Mouse (Mus musculus) testis, postnatal 14 days (tissue): ENCODE data around the gene Ufsp2.
A peak's percentile ranks its signal among the peaks of the same experiment; 100 is the strongest.

Experiments used
- DNase-seq: peaks from one replicate; pipeline ENCODE4 v3.0.0; 2021; ENCODE audit warnings: low spot score

Ufsp2 gene

DNA sequence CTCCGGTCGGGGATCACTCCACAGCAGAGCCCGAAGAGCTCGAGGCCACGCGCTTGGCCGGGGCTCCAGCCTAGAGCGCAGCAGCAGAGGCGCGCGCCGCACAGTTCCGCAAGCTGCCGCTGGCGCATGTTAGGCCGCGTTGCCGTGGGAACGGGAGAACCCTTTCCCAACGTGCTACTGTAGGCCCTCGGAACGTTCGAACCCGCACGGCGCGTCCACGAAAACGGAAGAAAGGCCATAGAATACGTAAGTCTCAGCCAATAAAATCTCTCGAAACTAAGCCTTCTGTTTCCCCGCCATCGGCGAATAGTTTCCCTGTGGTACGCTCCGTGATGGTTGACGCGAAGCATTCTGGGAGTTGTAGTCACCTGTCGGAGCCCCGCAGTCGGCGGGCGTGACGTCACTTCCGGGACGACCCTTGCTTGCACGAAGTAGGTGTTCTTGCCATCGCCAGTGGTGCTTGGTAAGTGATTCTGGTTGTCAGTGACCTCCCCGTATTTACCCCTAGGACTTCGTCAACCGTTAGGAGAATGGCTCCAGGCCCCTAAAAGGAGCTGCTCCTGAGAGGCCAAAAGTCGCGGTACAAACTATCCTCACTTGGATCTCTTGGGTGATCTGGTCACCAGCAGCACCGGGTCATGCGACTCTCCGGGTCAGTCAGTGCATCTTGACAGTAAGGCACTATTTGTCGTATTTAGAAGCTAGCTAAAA is at the start of gene Ufsp2, which contains the start of gene 1700029J07Rik:
Gene Ufsp2, plus strand, starts transcription at position 403 of the 711 bp plus-strand sequence.
Gene 1700029J07Rik, minus strand, starts transcription at position 127 of the 711 bp plus-strand sequence.
- DNase-seq: peak; percentile 97

DNA sequence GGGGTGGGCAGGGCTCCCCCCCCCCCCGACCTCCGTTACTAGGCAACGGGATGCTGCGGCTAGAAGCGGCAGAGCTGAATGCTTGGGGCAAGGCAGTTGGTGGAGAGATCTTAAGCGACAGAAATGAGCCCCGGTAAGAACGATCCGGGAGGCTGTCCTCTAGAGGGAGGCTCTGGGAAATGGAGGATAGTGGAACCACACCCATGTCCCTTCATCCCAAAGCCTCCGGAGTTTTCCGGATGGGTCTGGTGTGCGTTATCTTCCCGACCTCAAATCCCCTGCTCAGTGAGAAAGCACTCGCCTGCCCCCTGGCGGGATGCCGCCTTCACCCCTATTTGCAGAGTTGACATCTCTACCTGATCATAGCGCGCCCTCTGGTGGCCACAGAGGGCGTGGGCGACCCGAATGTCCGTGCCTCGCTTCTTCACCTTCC is 40.7 kb upstream of the Ufsp2 start, which contains the start of gene Ccdc110:
Gene Ccdc110, plus strand, starts transcription at position 38 of the 433 bp plus-strand sequence.
- peak; percentile 91 for DNase-seq

DNA sequence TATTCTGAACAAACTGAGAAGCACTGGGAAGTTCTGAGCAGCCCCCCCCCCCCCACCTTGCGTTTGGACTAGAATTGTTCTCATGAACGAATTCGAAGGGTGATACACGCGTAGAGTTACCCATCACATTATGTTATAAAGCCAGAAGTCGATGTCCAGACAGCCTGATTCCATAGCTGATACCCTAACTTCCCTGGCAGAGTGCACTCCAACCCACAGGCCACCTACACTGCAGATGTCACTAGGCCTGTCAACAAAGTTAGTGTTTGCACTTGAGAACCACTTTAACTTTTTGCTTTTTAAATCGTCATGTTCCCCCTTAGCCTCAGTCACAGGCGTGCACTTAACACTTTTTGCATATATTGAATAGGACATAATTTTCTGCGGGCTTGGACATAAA is 38.3 kb upstream of the Ufsp2 start:
- DNase-seq: no peak

DNA sequence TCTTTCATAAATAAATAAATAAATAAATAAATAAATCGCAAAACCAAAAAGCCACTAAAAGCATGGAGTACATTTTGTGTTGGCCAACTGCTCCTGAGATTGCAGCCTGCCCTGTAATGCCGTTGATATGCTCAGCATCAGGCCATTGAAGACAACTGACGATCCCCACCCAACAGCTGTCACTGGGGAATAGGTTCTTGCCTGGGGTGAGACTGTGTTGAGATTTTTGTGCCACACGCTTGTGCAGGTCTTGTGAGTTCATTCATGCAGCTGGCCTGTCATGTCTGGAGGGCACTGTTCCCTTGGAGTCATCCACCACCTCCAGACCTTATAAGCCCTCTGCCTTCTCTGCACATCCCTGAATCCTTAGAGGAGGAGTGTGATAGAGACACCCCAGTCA is 29.0 kb upstream of the Ufsp2 start:
- DNase-seq: no peak

DNA sequence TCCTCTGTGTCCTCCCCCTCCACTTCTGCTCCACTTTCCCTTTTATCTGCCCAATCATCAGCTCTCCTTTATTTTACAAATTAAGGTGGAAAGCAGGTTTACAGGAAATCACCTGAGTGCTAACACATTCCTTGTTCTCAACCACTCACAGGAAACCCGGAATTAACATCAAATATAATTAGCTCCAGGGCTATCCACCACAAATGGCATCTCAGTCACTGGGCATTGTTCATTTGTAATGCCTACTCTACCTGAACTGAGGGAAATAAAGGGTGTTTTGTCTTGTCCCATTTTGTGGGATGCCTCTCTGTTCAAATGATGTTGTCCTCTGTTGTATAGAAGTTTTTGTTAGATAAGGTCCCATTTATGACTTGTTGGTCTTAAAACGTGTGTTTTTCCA is 24.7 kb upstream of the Ufsp2 start:
- no peak for DNase-seq

DNA sequence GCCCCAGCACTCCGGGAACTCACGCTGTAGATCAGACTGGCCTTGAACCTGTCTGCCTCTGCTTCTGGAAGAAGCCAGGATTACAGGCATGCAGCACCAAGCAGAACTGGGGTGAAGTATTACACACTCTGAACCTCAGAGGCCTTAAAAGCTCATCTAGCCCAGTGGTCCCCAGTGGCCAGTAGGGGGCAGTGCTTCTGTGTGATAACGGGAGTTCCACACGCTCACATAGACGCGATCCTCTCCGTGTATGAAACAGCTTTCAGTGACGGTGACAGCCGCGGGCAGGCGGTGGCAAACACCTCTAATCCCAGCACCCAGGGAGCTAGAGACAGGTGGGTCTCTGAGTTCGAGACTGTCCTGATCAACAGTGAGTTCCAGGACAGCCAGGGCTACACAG is 4.4 kb upstream of the Ufsp2 start:
- DNase-seq: peak; percentile 73

DNA sequence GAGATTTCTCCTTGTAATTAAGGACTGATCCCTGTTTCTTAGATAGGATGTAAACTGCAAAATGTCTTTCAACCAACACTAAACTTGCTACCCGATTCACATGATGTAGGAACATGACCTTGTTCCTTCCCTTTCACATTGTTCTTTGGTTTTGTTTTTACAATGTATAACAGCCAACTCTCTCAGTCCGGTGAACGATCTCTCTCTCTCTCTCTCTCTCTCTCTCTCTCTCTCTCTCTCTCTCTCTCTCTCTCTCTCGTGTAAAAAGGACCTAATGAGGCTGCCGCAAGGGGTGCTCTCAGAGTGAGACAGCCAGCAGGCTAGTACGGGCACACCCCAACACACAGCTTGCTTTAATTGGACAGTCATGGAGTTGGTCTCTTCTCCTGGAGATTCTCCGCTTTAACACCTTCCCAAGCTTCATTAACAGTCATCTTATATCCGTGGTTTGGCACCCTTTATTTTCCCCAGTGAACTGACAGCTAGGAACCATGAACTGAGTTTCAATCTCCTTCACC is 1.3 kb upstream of the Ufsp2 start:
- DNase-seq: no peak

DNA sequence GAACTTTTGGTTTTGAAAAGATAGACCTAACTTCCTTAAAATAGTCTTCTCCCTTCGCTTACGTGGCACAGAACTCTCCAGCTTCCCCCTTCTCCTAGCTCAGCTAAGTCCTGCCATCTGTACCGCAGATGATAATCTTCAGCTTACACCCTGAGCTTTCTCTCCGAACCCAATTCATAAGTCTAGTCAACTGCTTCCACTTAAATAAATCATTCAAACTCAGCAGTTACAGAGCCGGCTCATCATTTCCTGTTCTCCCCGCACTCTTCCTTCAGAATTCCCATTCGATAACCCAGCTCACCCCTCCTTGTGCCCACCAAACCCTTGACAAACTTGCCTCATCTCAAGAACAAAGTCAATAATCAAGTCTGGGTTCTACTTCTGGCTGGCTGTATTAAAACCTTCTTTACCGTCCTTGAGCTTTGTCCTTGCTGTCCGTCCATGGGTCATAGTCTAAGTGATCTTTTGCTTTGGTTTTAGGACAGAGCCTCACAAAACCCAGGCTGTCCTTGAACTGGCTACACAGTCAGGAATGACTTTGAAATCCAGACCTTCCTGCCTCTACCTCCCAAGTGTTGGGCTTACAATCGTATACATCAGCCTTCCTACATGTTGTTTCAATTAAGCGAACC is 625 bp downstream of the Ufsp2 start:
- DNase-seq: no peak

DNA sequence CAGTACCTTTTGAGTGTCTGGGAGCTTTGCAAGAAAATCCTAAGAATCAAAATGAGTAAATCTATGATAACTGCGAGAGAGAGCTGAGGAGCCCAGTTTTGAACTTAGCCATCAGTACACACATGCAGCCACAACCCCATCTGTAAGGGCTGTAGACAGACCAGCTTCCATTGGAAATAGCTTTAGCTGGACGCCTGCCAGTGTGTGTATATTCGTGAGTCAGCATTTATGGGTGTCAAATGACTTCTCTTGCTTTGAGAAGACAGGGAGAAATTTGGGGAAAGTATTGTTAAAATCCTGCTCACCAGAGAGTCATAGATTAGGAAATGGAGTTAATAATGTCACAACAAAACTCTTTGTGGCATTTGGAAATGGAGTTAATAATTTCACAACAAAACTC is 11.3 kb downstream of the Ufsp2 start:
- DNase-seq: no peak

DNA sequence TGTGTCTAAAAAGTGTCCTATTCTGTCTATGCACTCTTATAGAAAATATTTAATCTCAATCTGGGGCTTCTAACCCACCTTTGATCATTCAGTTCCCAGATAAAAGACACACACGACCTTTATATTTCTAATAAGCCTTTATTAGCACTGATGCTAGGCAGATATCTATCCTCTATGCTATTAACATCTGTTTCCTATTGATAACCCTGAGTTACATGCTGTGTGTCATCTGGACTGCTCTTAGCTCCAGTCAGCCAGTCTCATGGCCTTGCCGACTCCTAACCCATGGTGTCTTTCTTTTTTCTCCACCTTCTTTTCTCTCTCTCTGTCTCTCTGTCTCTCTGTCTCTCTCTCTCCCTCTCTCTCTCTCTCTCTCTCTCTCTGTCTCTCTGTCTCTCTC is 12.9 kb downstream of the Ufsp2 start:
- no peak for DNase-seq

DNA sequence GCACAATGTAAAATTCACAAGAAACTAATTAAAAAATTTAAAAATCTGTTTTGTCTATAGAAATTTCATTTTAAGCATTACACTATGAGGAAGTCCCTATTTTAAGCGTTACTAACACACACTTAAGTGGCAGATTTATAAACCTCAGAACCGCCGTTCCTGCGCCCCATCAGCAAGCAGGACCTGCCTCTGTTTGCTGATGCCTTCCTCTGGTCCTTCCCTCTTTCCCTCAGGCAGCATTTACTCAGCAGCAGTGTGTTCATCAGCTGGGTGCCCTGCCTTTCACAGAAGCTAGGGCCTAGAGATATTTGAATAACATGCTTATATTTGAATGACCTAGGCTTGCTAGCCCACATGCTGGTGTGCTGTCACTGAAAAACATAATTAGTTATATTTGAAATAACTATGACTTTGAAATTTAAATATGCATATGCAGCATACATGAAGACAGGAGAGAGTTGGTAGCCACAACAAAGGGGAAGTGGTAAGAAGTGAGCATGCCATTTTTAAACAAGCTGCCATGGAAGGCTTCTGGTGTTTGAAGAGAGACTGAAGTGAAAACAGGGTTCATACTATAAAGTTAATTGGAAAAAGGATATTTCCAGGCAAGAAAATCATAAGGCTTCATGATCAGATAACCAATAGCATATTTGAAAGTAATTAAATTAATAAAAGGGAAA is 15.4 kb downstream of the Ufsp2 start:
- no peak for DNase-seq

DNA sequence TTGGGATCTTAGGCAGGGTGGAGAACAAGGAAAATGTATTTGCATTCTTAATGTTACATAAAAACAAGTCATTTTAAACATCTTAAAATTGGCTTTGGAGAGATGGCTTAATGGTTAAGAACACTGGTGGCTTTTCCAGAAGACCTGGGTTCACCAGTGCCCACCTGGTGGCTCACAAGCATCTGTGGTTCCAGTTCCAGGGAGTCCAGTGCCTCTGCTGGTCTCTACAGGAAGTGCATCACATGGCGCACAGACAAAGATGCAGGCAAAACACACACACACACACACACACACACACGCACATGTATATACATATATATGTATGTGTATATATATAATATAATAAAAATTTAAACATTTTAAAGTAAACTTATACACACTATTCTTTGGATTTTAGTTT is 18.8 kb downstream of the Ufsp2 start:
- DNase-seq: no peak

DNA sequence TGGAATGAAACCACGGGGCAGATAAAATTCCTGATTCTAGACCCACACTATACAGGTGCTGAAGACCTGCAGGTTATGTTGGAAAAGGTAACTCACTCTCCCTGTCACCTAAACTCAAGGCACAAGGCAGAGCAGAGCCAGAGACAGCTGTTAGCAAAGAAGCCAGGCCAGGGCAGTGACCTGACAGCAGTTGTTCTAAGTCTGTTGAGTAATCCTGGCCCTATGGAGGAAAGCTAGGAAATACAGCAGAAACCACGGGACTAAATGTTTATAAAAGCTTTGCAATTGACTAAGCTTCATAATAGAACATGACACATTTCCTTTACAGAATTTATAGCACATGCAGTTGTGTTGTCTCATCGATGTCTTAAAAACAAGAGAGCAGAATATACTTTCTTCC is 20.2 kb downstream of the Ufsp2 start:
- no peak for DNase-seq

DNA sequence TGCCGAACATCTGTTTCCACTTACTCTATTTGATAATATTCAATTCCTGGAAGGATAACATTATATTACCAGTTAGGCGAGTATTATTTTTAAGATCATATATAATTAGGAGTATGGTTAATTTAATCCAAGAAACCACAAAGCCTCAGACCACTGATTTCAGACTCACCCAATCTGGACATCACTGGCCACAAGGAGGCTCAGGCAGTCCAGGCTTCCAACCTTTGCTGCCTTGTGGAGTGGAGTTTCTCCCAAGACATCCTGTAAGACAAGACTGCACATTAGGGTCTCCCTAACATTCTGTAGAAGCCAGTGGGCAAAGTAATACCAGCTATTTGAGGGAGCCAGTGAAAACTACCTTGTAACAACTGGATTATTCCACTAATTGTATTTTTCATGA is 22.9 kb downstream of the Ufsp2 start:
- no peak for DNase-seq

DNA sequence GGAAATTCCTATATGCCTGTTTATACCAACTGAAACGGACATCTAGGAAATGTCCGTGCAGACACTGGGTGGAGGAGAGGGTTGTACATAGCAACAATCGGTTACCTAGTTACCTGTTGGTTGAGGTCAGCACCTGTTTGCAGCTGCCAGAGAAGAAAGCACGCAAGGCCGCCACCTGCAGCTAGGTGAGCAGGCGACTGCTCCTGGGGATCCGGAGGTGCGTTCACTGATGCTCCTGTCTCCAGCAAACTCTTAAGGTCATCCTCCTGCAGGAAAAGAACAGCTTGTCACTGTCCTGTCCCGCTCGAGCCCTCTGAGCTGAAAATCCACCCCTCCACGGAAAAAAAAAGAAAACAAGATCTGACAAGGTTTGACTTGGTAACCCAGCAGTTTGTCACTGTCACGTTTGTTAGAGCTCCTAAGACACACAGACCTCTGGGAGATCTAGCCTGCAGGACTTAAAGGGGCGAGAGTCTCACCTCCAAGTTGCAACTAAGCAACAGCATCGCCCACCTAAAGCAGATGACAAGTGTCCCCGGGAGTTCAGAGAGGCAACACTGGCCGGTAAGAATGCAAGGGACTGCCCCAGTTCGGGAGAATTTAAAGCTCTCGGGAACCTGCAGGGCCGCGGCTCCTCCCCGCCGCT is 23.9 kb downstream of the Ufsp2 start, which contains the start of gene Lrp2bp:
Gene Lrp2bp, plus strand, starts transcription at position 166 of the 646 bp plus-strand sequence.
- peak; percentile 55 for DNase-seq

DNA sequence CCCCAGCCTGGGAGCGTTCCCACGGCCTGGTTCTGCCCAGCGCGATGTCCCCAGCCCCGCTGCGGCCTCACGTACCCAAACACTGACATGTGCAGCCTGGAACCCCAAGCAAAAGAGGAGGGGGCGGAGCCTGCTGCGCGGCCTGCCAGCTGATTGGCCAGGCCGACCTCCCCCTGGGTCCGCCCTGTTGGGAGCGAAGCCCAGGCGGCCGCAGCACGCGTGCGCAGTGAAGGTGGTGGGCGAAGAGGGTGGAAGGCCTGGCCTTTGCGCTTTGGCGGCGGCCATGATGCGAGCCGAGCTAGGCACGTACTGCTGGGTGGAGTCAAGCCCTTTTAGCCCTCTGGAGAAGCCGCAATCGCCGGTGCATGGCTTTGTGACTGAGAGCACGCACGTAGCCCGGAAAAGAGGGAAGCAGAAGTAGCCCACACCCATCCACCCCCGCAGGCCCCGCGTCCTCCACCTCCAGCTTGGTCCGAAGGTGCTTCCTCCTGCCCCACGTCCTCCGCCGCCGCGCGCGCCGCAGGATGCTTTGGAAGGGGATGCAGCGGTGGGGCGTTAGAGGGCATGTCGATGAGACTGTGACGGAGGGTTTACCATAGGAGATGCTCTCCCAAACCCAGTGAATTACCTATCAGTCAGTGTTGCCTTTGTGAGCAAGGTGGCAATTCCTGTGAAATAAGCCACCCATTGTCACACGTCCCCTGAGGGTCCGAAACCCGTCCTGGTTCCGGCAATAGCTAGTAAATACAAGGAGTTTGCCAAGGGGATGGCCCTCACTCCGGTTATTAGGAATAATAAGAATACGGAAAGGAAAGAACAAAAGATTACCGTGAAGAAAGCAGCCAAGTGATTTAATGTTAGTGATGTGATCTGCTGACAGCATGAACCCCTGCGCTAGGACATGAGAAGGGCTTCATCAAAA is 24.7 kb downstream of the Ufsp2 start:
- peak; percentile 99 for DNase-seq

DNA sequence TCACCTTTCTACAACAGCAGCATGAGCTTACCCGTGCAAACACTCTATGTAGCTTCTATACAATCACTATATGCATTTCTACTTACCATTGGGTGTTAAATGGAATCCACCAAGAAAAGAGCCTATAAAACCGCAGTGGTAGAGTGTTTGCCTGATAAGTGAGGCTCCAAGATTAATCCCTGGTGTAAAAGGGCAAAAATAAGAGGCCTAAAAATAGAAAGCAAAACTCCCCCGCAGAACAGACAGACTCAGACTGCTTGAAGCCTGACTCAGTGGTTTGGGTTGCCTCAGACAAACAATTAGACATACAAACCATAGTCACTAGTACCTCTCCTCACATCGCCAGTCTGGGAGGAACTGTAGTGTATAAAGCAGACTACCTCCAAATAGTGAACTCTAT is 30.3 kb downstream of the Ufsp2 start, which contains the start of gene Ankrd37:
Gene Ankrd37, minus strand, starts transcription at position 112 of the 400 bp plus-strand sequence.
- DNase-seq: no peak

DNA sequence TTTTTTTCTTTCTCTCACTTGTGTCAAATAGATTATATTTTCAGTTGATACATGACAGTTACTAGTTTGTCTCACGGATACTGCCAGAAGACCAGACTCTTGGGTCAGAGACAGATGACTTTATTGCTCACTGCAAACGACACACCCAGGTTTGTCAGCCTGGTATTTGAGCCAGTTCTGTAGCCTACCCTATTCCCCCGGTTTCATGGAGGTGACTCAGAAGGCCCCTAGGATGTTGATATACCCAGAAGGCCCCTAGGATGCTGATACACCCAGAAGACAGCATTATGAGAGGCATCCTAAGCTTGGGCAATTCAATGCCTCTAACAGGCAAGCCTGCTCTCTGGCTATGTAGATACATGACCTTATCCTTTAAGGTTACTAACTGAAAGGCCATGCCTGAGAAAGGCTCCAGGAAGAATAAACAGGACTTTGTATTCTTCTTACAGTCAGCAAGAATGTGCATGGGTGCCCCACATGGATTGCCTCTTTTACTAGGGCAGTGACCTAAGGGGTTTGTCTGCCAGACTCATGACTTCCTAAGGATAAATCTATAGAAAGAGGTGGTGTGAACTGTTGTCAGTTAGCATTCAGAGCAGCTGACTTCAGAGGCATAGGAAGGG is 31.8 kb downstream of the Ufsp2 start:
- DNase-seq: no peak

DNA sequence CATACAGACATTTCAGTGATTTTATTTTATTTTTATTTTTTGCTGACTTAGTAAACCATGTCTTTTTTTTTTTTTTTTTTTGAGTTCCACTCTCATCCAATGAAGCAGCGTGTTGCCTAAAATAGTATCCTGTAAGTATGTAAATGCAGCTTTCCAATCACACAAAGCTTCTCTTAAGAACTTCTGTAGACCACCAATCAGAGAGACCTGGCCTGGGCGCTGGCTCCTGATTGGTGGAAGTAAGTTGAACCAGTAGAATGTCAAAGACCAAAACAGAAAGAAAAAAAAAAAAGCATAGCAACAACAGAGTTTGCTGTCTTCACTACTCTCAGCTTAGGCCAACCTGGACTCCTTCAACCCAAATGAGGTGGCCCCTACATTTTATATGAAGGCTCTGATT is 35.0 kb downstream of the Ufsp2 start:
- DNase-seq: no peak
